Mouse (Mus musculus): Measurements from ENCODE around the gene Cyp2c68. TPM values are rescaled to one million over a fixed set of nuclear protein-coding genes. Genes with fewer than 3 reads are reported as not detected.
A peak's percentile ranks its signal among the peaks of the same experiment; 100 is the strongest.
"Not testable (repeated sequence)": the region's sequence is repeated elsewhere in the genome, so short reads cannot be mapped to it uniquely, and the experiment has no call there.

Gene Cyp2c68
- polyA plus RNA-seq (2012; rRNA removed) (36.5 and 48.7 TPM in 2 replicates), polyA plus RNA-seq (2014; fragmentation: Nextera tagmentation; extraction: Ambion mirVana) (118 and 124 TPM in 2 replicates)

DNA sequence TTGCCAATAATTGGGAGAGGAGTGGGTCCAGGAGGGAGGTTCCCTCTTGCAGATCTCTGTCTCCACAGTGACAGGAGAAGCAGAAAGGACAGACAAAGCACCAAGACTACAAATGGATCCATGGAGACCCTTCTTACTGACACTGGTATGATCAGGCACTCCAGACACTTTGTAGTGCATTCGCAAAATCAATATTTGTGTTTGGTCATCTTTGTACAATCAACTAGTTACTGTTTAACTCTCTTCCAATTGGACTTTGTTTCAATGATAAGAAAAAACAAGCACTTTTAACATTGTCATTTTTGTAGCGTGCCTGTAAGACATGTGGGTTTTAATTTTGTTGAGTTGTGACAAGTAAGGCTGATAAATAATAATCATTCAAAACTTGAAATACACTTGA lies at the start of gene Cyp2c68:
Cyp2c68 (minus strand) TSS at position 135 of the 400 bp plus-strand sequence.
- WGBS (ENCODE audit: insufficient replicate concordance): 47% methylated on average over 2 of the region's 2 CpGs

DNA sequence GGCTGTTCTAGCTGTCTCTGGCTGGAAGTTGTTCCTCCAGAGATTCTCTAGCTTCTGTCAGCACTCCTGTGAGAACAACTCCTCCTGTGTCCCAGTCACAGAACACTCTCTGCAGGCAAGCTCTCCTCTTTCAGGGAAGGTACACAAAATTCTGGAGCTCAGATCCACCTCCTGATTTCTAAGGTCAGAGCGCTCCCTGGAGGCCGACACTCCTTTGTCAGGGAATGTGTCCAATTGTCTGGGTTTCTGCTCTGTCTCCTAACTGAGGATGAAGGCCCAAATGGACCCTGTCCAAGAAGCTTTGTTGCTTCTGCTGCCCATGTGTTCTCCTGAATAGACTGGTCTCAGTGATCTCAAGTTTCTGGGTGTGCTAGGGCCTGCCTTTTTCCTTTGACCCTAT lies 44.6 kb upstream of the Cyp2c68 start:
- H3K27me3 ChIP-seq (ENCODE audit: control insufficient read depth, insufficient read depth, low read length); ATAC-seq (ENCODE audit: insufficient read depth); H3K4me3 ChIP-seq (ENCODE audit: insufficient read depth in 1 of 2, low read depth in 2 of 2, low read length in 2 of 2); H3K27ac ChIP-seq; H3K36me3 ChIP-seq (replicated peaks; ENCODE audit: control insufficient read depth, insufficient read depth, low read depth); H3K9me3 ChIP-seq (ENCODE audit: control insufficient read depth, low read length); DNase-seq (ENCODE audit: low read depth in 3 of 3, low spot score in 3 of 3); H3K4me2 ChIP-seq (ENCODE audit: low read depth); H3K9ac ChIP-seq (replicated peaks); H3K4me1 ChIP-seq (replicated peaks; ENCODE audit: control insufficient read depth in 2 of 2, insufficient read depth in 2 of 2, low read length in 1 of 2): not testable (repeated sequence)
- WGBS (ENCODE audit: insufficient replicate concordance): 72% methylated on average over 2 of the region's 2 CpGs

More for the DNA sequence above, at the start of gene Cyp2c68:
- ATAC-seq (ENCODE audit: insufficient read depth) (peak; percentile 28; the same call in 1 of the 2 replicates), DNase-seq (ENCODE audit: low read depth in 3 of 3, low spot score in 3 of 3) (peak in 2 of 3 experiments; percentile 1 to 3)
- Histone ChIP-seq H3K9me3 (ENCODE audit: control insufficient read depth, low read length) (no peaks in the 10 kb centered on the region), H3K4me2 (ENCODE audit: low read depth) (no peak within 1 kb of the TSS), H3K36me3 (replicated peaks; ENCODE audit: control insufficient read depth, insufficient read depth, low read depth) (no peaks in the 10 kb centered on the region), H3K4me1 (replicated peaks; ENCODE audit: control insufficient read depth in 2 of 2, insufficient read depth in 2 of 2, low read length in 1 of 2) (peaks cover 0 to 3% of the 10 kb centered on the region in 2 experiments; a peak in 1 of 4 replicates), H3K4me3 (ENCODE audit: insufficient read depth in 1 of 2, low read depth in 2 of 2, low read length in 2 of 2) (peak within 1 kb of the TSS; percentile 26 to 39; a peak in 3 of 4 replicates), H3K27ac (no peak within 1 kb of the TSS), H3K27me3 (ENCODE audit: control insufficient read depth, insufficient read depth, low read length) (no peaks in the 10 kb centered on the region), H3K9ac (replicated peaks) (no peak within 1 kb of the TSS)
- no peak for TF ChIP-seq EP300 (IDR thresholded peaks at IDR 0.05; ENCODE audit: low read depth)
- TF ChIP-seq CTCF (IDR thresholded peaks at IDR 0.05; ENCODE audit: low read depth): no peak

DNA sequence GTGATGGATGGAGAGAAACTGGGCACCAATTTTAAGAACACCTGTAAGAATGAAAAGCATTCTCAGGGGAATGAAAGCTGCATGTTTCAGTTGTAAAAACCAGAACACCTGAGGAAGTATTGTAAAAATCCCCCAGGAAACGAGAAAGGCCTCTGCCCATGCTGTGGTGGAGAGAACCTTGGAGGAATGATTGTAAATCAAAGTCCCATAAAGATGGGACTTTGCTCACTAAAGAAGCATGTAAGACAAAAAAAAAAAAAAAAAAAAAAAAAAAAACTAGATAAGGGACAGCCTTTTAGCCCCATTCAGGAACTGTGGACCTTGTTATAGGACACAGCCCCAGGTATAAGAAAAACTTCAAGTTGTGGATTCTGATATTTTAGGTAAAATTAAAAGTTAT lies 4.5 kb upstream of the Cyp2c68 start:
- Histone ChIP-seq H3K27ac (no peak overlapping the region), H3K36me3 (replicated peaks; ENCODE audit: control insufficient read depth, insufficient read depth, low read depth) (no peaks in the 10 kb centered on the region), H3K4me3 (ENCODE audit: insufficient read depth in 1 of 2, low read depth in 2 of 2, low read length in 2 of 2) (no peak overlapping the region), H3K9me3 (ENCODE audit: control insufficient read depth, low read length) (no peaks in the 10 kb centered on the region), H3K4me1 (replicated peaks; ENCODE audit: control insufficient read depth in 2 of 2, insufficient read depth in 2 of 2, low read length in 1 of 2) (peaks cover 0 to 3% of the 10 kb centered on the region in 2 experiments; a peak in 1 of 4 replicates), H3K27me3 (ENCODE audit: control insufficient read depth, insufficient read depth, low read length) (no peaks in the 10 kb centered on the region), H3K9ac (replicated peaks) (no peak overlapping the region), H3K4me2 (ENCODE audit: low read depth) (no peak overlapping the region)
- ATAC-seq (ENCODE audit: insufficient read depth) (no peak), DNase-seq (ENCODE audit: low read depth in 3 of 3, low spot score in 3 of 3) (no peak)
- TF ChIP-seq EP300 (IDR thresholded peaks at IDR 0.05; ENCODE audit: low read depth) (no peak), CTCF (IDR thresholded peaks at IDR 0.05; ENCODE audit: low read depth) (no peak)
- WGBS (ENCODE audit: insufficient replicate concordance): 30% methylated on average over 1 of the region's 1 CpGs

- not testable (repeated sequence) for ATAC-seq (ENCODE audit: insufficient read depth); DNase-seq (ENCODE audit: low read depth in 3 of 3, low spot score in 3 of 3); H3K36me3 ChIP-seq (replicated peaks; ENCODE audit: control insufficient read depth, insufficient read depth, low read depth); H3K27me3 ChIP-seq (ENCODE audit: control insufficient read depth, insufficient read depth, low read length); H3K9me3 ChIP-seq (ENCODE audit: control insufficient read depth, low read length); H3K4me1 ChIP-seq (replicated peaks; ENCODE audit: control insufficient read depth in 2 of 2, insufficient read depth in 2 of 2, low read length in 1 of 2); H3K4me2 ChIP-seq (ENCODE audit: low read depth); H3K27ac ChIP-seq; H3K9ac ChIP-seq (replicated peaks); H3K4me3 ChIP-seq (ENCODE audit: insufficient read depth in 1 of 2, low read depth in 2 of 2, low read length in 2 of 2)
- WGBS (ENCODE audit: insufficient replicate concordance): 57% methylated on average over 1 of the region's 1 CpGs
Observed at GRCm38 (mm10) chr19:39744361-39744760, 3.5 kb upstream of the Cyp2c68 start.

DNA sequence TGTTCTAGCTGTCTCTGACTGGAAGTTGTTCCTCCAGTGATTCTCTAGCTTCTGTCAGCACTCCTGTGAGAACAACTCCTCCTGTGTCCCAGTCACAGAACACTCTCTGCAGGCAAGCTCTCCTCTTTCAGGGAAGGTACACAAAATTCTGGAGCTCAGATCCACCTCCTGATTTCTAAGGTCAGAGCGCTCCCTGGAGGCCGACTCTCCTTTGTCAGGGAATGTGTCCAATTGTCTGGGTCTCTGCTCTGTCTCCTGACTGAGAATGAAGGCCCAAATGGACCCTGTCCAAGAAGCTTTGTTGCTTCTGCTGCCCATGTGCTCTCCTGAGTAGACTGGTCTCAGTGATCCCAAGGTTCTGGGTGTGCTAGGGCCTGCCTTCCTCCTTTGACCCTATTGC lies 29.7 kb downstream of the Cyp2c68 start:
- 50% methylated on average over 2 of the region's 2 CpGs for whole genome bisulfite sequencing (ENCODE audit: insufficient replicate concordance)
- H3K27ac ChIP-seq; ATAC-seq (ENCODE audit: insufficient read depth); H3K4me2 ChIP-seq (ENCODE audit: low read depth); H3K36me3 ChIP-seq (replicated peaks; ENCODE audit: control insufficient read depth, insufficient read depth, low read depth); H3K4me3 ChIP-seq (ENCODE audit: insufficient read depth in 1 of 2, low read depth in 2 of 2, low read length in 2 of 2); H3K9ac ChIP-seq (replicated peaks); H3K4me1 ChIP-seq (replicated peaks; ENCODE audit: control insufficient read depth in 2 of 2, insufficient read depth in 2 of 2, low read length in 1 of 2); H3K27me3 ChIP-seq (ENCODE audit: control insufficient read depth, insufficient read depth, low read length); H3K9me3 ChIP-seq (ENCODE audit: control insufficient read depth, low read length); DNase-seq (ENCODE audit: low read depth in 3 of 3, low spot score in 3 of 3): not testable (repeated sequence)

DNA sequence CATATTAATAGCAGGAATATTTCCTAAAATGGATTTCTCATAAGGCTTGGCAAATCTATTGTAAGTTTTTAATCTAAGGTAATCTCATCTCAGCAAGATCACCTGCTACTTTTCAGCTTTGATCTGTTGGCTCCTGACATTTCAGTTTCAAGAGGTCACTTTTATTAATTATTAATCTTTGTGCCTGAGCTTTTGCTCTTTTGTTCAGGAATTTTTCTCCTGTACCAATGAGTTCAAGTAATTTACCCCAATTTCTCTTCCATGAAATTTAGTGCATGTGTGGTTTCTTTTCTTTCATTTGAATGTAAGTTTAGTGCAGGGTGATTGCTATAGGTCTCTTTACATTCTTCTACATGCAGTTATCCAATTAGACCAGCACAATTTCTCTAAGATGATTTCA lies 75.2 kb downstream of the Cyp2c68 start:
- H3K36me3 ChIP-seq (replicated peaks; ENCODE audit: control insufficient read depth, insufficient read depth, low read depth); H3K4me1 ChIP-seq (replicated peaks; ENCODE audit: control insufficient read depth in 2 of 2, insufficient read depth in 2 of 2, low read length in 1 of 2); ATAC-seq (ENCODE audit: insufficient read depth); H3K4me2 ChIP-seq (ENCODE audit: low read depth); H3K9me3 ChIP-seq (ENCODE audit: control insufficient read depth, low read length); H3K27me3 ChIP-seq (ENCODE audit: control insufficient read depth, insufficient read depth, low read length); DNase-seq (ENCODE audit: low read depth in 3 of 3, low spot score in 3 of 3); H3K9ac ChIP-seq (replicated peaks); H3K27ac ChIP-seq; H3K4me3 ChIP-seq (ENCODE audit: insufficient read depth in 1 of 2, low read depth in 2 of 2, low read length in 2 of 2): not testable (repeated sequence)

Data from liver, embryonic 14.5 days (tissue).